Mouse (Mus musculus) ES-Bruce4 (cell line): ENCODE data around the gene Flot1. TPM values are rescaled to one million over a fixed set of nuclear protein-coding genes. Genes with fewer than 3 reads are reported as not detected.

Experiments used
- H3K27ac ChIP-seq: 2 replicates; pipeline ENCODE4 v1.5.1; 2012; ENCODE audit warnings: low read length, inconsistent platforms; ENCODE audit not compliant: insufficient read depth
- H3K27me3 ChIP-seq: 2 replicates; pipeline ENCODE4 v1.6.1; 2012; ENCODE audit warnings: mild to moderate bottlenecking, low read length, inconsistent platforms; ENCODE audit not compliant: control insufficient read depth, poor library complexity, insufficient read depth, severe bottlenecking
- H3K36me3 ChIP-seq: 2 replicates; pipeline ENCODE4 v1.6.1; 2012; ENCODE audit warnings: inconsistent platforms, mild to moderate bottlenecking, low read length, moderate library complexity; ENCODE audit not compliant: control insufficient read depth, poor library complexity, insufficient read depth, severe bottlenecking
- H3K4me1 ChIP-seq: one replicate; pipeline ENCODE4 v1.8.1; 2011; ENCODE audit warnings: low read length; ENCODE audit not compliant: control insufficient read depth, insufficient read depth
- H3K4me3 ChIP-seq: 2 replicates; pipeline ENCODE4 v1.5.1; 2011; ENCODE audit warnings: low read depth, mild to moderate bottlenecking, low read length
- H3K9ac ChIP-seq: 2 replicates; pipeline ENCODE4 v1.6.1; 2012; ENCODE audit warnings: low read depth, mild to moderate bottlenecking, inconsistent platforms; ENCODE audit not compliant: poor library complexity, severe bottlenecking
- H3K9me3 ChIP-seq: replicated peaks from 2 replicates; pipeline ENCODE4 v1.6.1; 2012; ENCODE audit warnings: mild to moderate bottlenecking, low read length, inconsistent platforms; ENCODE audit not compliant: control insufficient read depth, poor library complexity, insufficient read depth, severe bottlenecking
- CTCF ChIP-seq: IDR thresholded peaks from one replicate; pipeline ENCODE4 v1.8.1; 2011; ENCODE audit warnings: low read depth, low read length
- EP300 ChIP-seq: IDR thresholded peaks from 2 replicates; pipeline ENCODE4 v1.6.1; 2011; ENCODE audit warnings: low read depth, low read length; ENCODE audit not compliant: insufficient read depth
- POLR2A ChIP-seq: IDR thresholded peaks from one replicate; pipeline ENCODE4 v1.8.1; 2011; ENCODE audit warnings: low read length; ENCODE audit not compliant: insufficient read depth
- polyA plus RNA-seq: library from polyadenylated mRNA; stranded (reverse); fragments of >200 nt; gene quantifications from 2 replicates; pipeline ENCODE4 v1.2.4, GENCODE M21; 2011; ENCODE audit warnings: low read depth; ENCODE audit not compliant: missing spikeins, insufficient read depth, insufficient read length

Flot1 gene
- polyA plus RNA-seq, 1 experiment, result 47.4 TPM

DNA sequence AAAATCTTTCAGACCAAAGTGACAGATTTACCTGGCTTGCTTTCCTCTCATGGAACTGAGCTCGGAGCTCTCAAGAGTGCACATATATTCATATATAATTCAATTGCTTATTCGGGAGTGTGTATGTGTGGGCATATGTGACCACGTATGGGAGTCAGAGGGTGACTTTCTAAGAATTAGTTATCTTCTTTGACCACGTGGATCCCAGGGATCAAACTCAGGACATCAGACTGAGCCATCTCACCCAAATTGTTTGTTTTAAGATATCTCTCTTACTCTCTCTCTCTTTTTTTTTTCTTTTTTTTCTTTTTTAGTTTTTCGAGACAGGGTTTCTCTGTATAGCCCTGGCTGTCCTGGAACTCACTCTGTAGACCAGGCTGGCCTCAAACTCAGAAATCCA, 2.9 kb upstream of the Flot1 start:
- no peaks in the 10 kb centered on the region for H3K9me3 ChIP-seq
- no peaks in the 10 kb centered on the region for H3K27me3 ChIP-seq
- no peak overlapping the region for H3K27ac ChIP-seq
- H3K4me3 ChIP-seq, result no peak overlapping the region
- peaks cover 3% of the 10 kb centered on the region for H3K4me1 ChIP-seq
- H3K9ac ChIP-seq, result no peak overlapping the region
- TF ChIP-seq CTCF, result no peak
- TF ChIP-seq EP300, result no peak
- no peak for TF ChIP-seq POLR2A
- no peaks in the 10 kb centered on the region for H3K36me3 ChIP-seq

DNA sequence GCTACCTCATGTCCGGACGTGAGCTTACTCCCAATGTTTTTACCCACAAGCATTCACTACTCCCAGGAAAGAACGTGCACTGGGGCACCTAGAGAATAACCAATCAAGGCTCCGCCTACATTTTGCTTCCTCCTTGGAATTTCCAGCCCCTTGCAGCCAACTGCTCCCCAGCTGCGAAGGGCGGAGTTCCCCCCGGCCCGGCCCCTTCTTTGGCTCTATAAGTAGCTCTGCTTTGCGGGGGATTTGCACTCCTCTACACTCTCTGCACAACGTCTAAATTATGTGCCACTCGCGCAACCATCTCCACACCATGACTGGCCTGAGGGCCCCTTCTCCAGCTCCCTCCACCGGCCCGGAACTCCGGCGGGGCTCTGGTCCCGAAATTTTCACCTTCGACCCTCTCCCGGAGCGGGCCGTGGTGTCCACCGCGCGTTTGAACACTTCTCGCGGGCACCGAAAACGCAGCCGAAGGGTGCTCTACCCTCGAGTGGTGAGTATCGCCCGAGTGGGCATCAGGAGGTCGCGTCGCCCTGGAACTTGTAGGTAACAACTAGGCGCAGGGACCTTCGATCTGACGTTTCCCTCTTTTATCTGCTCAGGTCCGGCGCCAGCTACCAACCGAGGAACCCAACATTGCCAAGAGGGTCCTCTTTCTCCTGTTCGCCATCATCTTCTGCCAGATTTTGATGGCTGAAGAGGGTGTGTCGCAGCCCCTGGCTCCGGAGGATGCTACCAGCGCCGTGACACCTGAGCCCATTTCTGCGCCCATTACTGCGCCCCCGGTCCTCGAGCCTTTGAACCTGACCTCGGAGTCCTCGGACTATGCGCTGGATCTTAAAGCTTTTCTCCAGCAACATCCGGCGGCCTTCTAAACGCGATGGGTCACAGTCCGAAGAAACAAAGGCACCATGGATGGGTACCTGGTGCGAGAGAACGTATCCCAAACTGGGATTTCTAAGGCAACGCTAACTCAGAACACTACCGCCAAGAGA, 1.3 kb upstream of the Flot1 start, which contains the start of gene Ier3:
Gene Ier3, plus strand, starts transcription at position 246 of the 992 bp plus-strand sequence.
- H3K9me3 ChIP-seq, result no peaks in the 10 kb centered on the region
- H3K27ac ChIP-seq, result peak within 1 kb of the TSS; percentile 2; the same call in 1 of the 2 replicates
- no peaks in the 10 kb centered on the region for H3K27me3 ChIP-seq
- H3K4me1 ChIP-seq, result peaks cover 3% of the 10 kb centered on the region
- H3K4me3 ChIP-seq, result peak within 1 kb of the TSS; percentile 83
- TF ChIP-seq CTCF (no peak), EP300 (0 out of 2 replicates have a peak, but pooled peaks have one; percentile 46), POLR2A (peak; percentile 91)
- no peaks in the 10 kb centered on the region for H3K36me3 ChIP-seq
- peak within 1 kb of the TSS; percentile 77 for H3K9ac ChIP-seq

DNA sequence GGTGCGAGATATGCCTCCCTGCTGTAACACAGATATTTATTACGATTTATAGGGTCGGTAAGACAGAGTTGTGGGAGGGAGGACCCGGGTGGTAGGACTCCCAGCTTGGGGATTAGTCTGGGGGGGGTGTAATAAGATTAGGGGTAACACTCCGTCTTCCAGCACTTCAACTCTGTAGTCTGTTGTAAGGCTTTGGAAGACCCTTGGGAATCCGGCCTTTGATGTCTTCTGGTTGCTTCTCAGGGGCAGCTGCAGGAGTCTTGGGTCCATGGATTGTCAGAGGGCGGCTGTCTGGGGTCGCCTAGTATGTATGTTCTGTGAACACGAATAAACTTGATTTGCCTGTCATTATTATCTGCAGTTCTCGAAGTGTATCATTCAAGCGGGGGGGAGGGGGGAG, 466 bp upstream of the Flot1 start:
- Histone ChIP-seq H3K4me3 (peak overlapping the region; percentile 83), H3K27me3 (no peaks in the 10 kb centered on the region), H3K36me3 (no peaks in the 10 kb centered on the region; the same call in 1 of the 2 replicates), H3K4me1 (peaks cover 2% of the 10 kb centered on the region), H3K9me3 (no peaks in the 10 kb centered on the region), H3K9ac (peak overlapping the region; percentile 77), H3K27ac (no peak overlapping the region)
- TF ChIP-seq CTCF (no peak), EP300 (no peak), POLR2A (no peak)

DNA sequence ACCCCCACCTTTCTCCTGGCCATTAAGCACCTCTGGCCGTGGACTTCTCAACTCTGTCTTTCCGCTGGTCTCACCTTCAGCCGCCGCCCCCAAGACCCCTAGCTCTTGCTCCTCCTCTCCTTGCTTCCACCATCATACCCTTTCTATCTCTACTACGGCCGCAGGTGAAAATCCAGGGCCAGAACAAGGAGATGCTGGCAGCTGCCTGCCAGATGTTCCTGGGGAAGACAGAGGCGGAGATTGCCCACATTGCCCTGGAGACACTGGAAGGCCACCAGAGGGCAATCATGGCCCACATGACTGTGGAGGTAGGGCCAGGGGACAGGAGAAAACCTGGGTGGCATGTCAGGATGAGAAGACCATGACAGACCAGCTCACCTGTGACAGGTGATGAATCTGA, 1.4 kb downstream of the Flot1 start:
- H3K27ac ChIP-seq, result no peak overlapping the region
- TF ChIP-seq EP300, result no peak
- no peak for TF ChIP-seq POLR2A
- TF ChIP-seq CTCF, result peak; percentile 47
- H3K4me1 ChIP-seq, result peaks cover 2% of the 10 kb centered on the region
- no peaks in the 10 kb centered on the region; the same call in 1 of the 2 replicates for H3K36me3 ChIP-seq
- H3K9ac ChIP-seq, result peak overlapping the region; percentile 77; the same call in 1 of the 2 replicates
- H3K4me3 ChIP-seq, result no peak overlapping the region
- no peaks in the 10 kb centered on the region for H3K27me3 ChIP-seq
- no peaks in the 10 kb centered on the region for H3K9me3 ChIP-seq

DNA sequence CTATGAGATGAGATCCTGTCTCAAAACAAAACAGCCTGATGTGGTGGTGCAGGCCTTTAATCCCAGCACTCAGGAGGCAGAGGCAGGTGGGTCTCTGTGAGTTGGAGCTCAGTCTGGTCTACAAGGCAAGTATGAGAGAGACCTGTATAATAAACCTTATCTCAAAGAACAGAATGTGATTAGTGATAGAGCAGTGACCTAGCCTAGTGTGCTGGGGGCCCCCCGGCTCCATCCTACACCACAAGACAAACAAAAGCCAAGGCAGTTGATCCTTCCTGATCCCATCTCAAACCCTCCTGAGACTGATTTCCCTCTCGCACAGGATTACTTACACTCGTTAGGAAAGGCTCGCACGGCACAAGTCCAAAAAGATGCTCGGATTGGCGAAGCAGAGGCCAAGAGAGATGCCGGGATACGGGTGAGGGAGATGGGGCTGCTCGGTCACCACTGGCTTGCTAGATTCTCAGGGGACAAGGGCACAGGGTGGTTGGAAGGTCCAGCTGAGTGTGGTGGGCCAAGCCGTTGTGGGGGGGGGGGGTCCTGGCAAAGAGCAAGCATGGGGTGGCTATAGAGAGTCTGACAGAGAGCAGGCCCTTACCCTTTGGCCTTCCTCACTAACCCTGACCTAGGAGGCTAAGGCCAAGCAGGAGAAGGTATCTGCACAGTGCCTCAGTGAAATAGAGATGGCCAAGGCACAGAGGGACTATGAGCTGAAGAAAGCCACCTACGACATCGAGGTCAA, 2.2 kb downstream of the Flot1 start:
- Histone ChIP-seq H3K4me1 (peaks cover 2% of the 10 kb centered on the region), H3K36me3 (no peaks in the 10 kb centered on the region; the same call in 1 of the 2 replicates), H3K9ac (no peak overlapping the region), H3K4me3 (no peak overlapping the region), H3K27ac (no peak overlapping the region), H3K9me3 (no peaks in the 10 kb centered on the region), H3K27me3 (no peaks in the 10 kb centered on the region)
- no peak for TF ChIP-seq CTCF
- TF ChIP-seq EP300, result no peak
- TF ChIP-seq POLR2A, result no peak
